Mouse (Mus musculus) cerebellum, adult 2 months (tissue): ENCODE data around the gene Lcn11.

ENCODE experiments used
- CTCF ChIP-seq: fragments of 200-500 bp; IDR thresholded peaks from 2 replicates; pipeline ENCODE4 v1.5.1; 2011; ENCODE audit warnings: low read depth, mild to moderate bottlenecking, control low read depth, low read length, moderate library complexity, borderline replicate concordance; ENCODE audit not compliant: insufficient read depth
- POLR2A ChIP-seq: fragments of 200-500 bp; IDR thresholded peaks from 2 replicates; pipeline ENCODE4 v1.6.1; 2011; ENCODE audit warnings: low read length, control low read depth, borderline replicate concordance; ENCODE audit not compliant: insufficient read depth

DNA sequence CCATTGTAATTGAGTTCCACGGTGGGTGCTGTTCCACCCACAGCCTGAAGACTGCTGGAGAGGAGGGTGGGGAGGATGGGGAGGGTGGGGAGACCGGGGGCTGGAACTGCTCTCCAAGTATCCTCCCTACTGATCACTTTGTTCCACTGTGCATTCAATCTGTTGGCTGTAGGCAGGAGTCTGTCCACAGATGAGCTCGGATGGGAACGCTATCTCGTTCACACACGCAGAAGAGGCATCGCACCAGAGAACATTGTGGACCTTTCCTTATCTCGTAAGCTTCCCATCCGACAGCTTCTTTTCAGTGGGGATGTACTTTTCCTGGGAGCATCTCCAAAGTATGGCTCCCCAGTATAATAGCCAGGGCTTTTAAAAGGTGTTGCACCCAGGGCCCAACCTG is 2.3 kb downstream of the Lcn11 start:
- TF ChIP-seq POLR2A = no peak
- TF ChIP-seq CTCF = no peak
